Mouse (Mus musculus): ENCODE data around the gene Vmp1. TPM values are rescaled to one million over a fixed set of nuclear protein-coding genes. Genes with fewer than 3 reads are reported as not detected.

Gene Vmp1
- polyA plus RNA-seq, 1 experiment from 2014 or later, result 123 TPM

GRCm38 (mm10) chr11:86628448-86628847, 55.2 kb downstream of the Vmp1 start:
- no peak overlapping the region for H3K4me2 ChIP-seq (ENCODE audit: low read length)
- H3K27ac ChIP-seq (ENCODE audit: low read depth, low read length), result no peak overlapping the region
- H3K27me3 ChIP-seq (replicated peaks; ENCODE audit: control insufficient read depth, insufficient read depth, low read length), result no peaks in the 10 kb centered on the region
- H3K4me3 ChIP-seq (ENCODE audit: low read length), result no peak overlapping the region
- no peaks in the 10 kb centered on the region for H3K9me3 ChIP-seq (ENCODE audit: control insufficient read depth, low read length)
- no peak for ATAC-seq
- whole genome bisulfite sequencing, result 76% methylated on average over 2 of the region's 2 CpGs
- H3K36me3 ChIP-seq (ENCODE audit: control insufficient read depth, insufficient read depth, low read length), result no peaks in the 10 kb centered on the region
- H3K9ac ChIP-seq (ENCODE audit: low read depth, low read length), result no peak overlapping the region
- H3K4me1 ChIP-seq (ENCODE audit: control insufficient read depth, insufficient read depth, low read depth, low read length), result no peaks in the 10 kb centered on the region

- Histone ChIP-seq H3K36me3 (ENCODE audit: control insufficient read depth, insufficient read depth, low read length) (no peaks in the 10 kb centered on the region), H3K9me3 (ENCODE audit: control insufficient read depth, low read length) (no peaks in the 10 kb centered on the region), H3K4me2 (ENCODE audit: low read length) (no peak overlapping the region), H3K27ac (ENCODE audit: low read depth, low read length) (no peak overlapping the region), H3K4me3 (ENCODE audit: low read length) (no peak overlapping the region), H3K27me3 (replicated peaks; ENCODE audit: control insufficient read depth, insufficient read depth, low read length) (no peaks in the 10 kb centered on the region), H3K4me1 (ENCODE audit: control insufficient read depth, insufficient read depth, low read depth, low read length) (no peaks in the 10 kb centered on the region), H3K9ac (ENCODE audit: low read depth, low read length) (no peak overlapping the region)
- no peak for ATAC-seq
These were observed 56.0 kb downstream of the Vmp1 start for GRCm38 (mm10) chr11:86627649-86628048.

GRCm38 (mm10) chr11:86626714-86627113, 56.9 kb downstream of the Vmp1 start:
- no peak overlapping the region for H3K9ac ChIP-seq (ENCODE audit: low read depth, low read length)
- no peak for ATAC-seq
- no peaks in the 10 kb centered on the region for H3K36me3 ChIP-seq (ENCODE audit: control insufficient read depth, insufficient read depth, low read length)
- no peaks in the 10 kb centered on the region for H3K4me1 ChIP-seq (ENCODE audit: control insufficient read depth, insufficient read depth, low read depth, low read length)
- no peaks in the 10 kb centered on the region for H3K27me3 ChIP-seq (replicated peaks; ENCODE audit: control insufficient read depth, insufficient read depth, low read length)
- no peak overlapping the region for H3K27ac ChIP-seq (ENCODE audit: low read depth, low read length)
- no peaks in the 10 kb centered on the region for H3K9me3 ChIP-seq (ENCODE audit: control insufficient read depth, low read length)
- 93% methylated on average over 4 of the region's 4 CpGs for WGBS
- H3K4me2 ChIP-seq (ENCODE audit: low read length), result no peak overlapping the region
- H3K4me3 ChIP-seq (ENCODE audit: low read length), result no peak overlapping the region

GRCm38 (mm10) chr11:86624237-86624941, 59.2 kb downstream of the Vmp1 start:
- H3K27me3 ChIP-seq (replicated peaks; ENCODE audit: control insufficient read depth, insufficient read depth, low read length), result no peaks in the 10 kb centered on the region
- no peaks in the 10 kb centered on the region for H3K4me1 ChIP-seq (ENCODE audit: control insufficient read depth, insufficient read depth, low read depth, low read length)
- H3K9ac ChIP-seq (ENCODE audit: low read depth, low read length), result no peak overlapping the region
- no peak for ATAC-seq
- no peak overlapping the region for H3K27ac ChIP-seq (ENCODE audit: low read depth, low read length)
- no peak overlapping the region for H3K4me2 ChIP-seq (ENCODE audit: low read length)
- 80% methylated on average over 5 of the region's 5 CpGs for WGBS
- no peaks in the 10 kb centered on the region for H3K9me3 ChIP-seq (ENCODE audit: control insufficient read depth, low read length)
- H3K36me3 ChIP-seq (ENCODE audit: control insufficient read depth, insufficient read depth, low read length), result no peaks in the 10 kb centered on the region
- no peak overlapping the region for H3K4me3 ChIP-seq (ENCODE audit: low read length)

- H3K9ac ChIP-seq (ENCODE audit: low read depth, low read length), result no peak overlapping the region
- H3K9me3 ChIP-seq (ENCODE audit: control insufficient read depth, low read length), result no peaks in the 10 kb centered on the region
- no peaks in the 10 kb centered on the region for H3K4me1 ChIP-seq (ENCODE audit: control insufficient read depth, insufficient read depth, low read depth, low read length)
- no peak overlapping the region for H3K27ac ChIP-seq (ENCODE audit: low read depth, low read length)
- no peaks in the 10 kb centered on the region for H3K36me3 ChIP-seq (ENCODE audit: control insufficient read depth, insufficient read depth, low read length)
- 100% methylated on average over 1 of the region's 1 CpGs for WGBS
- no peak for ATAC-seq
- H3K4me2 ChIP-seq (ENCODE audit: low read length), result no peak overlapping the region
- H3K27me3 ChIP-seq (replicated peaks; ENCODE audit: control insufficient read depth, insufficient read depth, low read length), result no peaks in the 10 kb centered on the region
- no peak overlapping the region for H3K4me3 ChIP-seq (ENCODE audit: low read length)
These were observed 60.1 kb downstream of the Vmp1 start for GRCm38 (mm10) chr11:86623402-86624010.

GRCm38 (mm10) chr11:86622191-86622912, 61.3 kb downstream of the Vmp1 start:
- H3K4me1 ChIP-seq (ENCODE audit: control insufficient read depth, insufficient read depth, low read depth, low read length), result no peaks in the 10 kb centered on the region
- no peak overlapping the region for H3K9ac ChIP-seq (ENCODE audit: low read depth, low read length)
- no peaks in the 10 kb centered on the region for H3K36me3 ChIP-seq (ENCODE audit: control insufficient read depth, insufficient read depth, low read length)
- H3K9me3 ChIP-seq (ENCODE audit: control insufficient read depth, low read length), result no peaks in the 10 kb centered on the region
- H3K27me3 ChIP-seq (replicated peaks; ENCODE audit: control insufficient read depth, insufficient read depth, low read length), result no peaks in the 10 kb centered on the region
- no peak overlapping the region for H3K4me2 ChIP-seq (ENCODE audit: low read length)
- H3K4me3 ChIP-seq (ENCODE audit: low read length), result no peak overlapping the region
- WGBS, result 73% methylated on average over 1 of the region's 1 CpGs
- ATAC-seq, result no peak
- no peak overlapping the region for H3K27ac ChIP-seq (ENCODE audit: low read depth, low read length)

GRCm38 (mm10) chr11:86621139-86621538, 62.5 kb downstream of the Vmp1 start:
- H3K9me3 ChIP-seq (ENCODE audit: control insufficient read depth, low read length), result no peaks in the 10 kb centered on the region
- no peak overlapping the region for H3K4me2 ChIP-seq (ENCODE audit: low read length)
- H3K27me3 ChIP-seq (replicated peaks; ENCODE audit: control insufficient read depth, insufficient read depth, low read length), result no peaks in the 10 kb centered on the region
- H3K4me3 ChIP-seq (ENCODE audit: low read length), result no peak overlapping the region
- no peak overlapping the region for H3K9ac ChIP-seq (ENCODE audit: low read depth, low read length)
- 95% methylated on average over 13 of the region's 13 CpGs for WGBS
- ATAC-seq, result no peak
- no peaks in the 10 kb centered on the region for H3K36me3 ChIP-seq (ENCODE audit: control insufficient read depth, insufficient read depth, low read length)
- H3K4me1 ChIP-seq (ENCODE audit: control insufficient read depth, insufficient read depth, low read depth, low read length), result no peaks in the 10 kb centered on the region
- H3K27ac ChIP-seq (ENCODE audit: low read depth, low read length), result no peak overlapping the region

GRCm38 (mm10) chr11:86618548-86619335, 64.9 kb downstream of the Vmp1 start:
- no peak for ATAC-seq
- WGBS, result 85% methylated on average over 2 of the region's 2 CpGs
- H3K4me1 ChIP-seq (ENCODE audit: control insufficient read depth, insufficient read depth, low read depth, low read length), result no peaks in the 10 kb centered on the region

GRCm38 (mm10) chr11:86614607-86615006, 69.0 kb downstream of the Vmp1 start:
- no peaks in the 10 kb centered on the region for H3K27me3 ChIP-seq (replicated peaks; ENCODE audit: control insufficient read depth, insufficient read depth, low read length)
- no peaks in the 10 kb centered on the region for H3K9me3 ChIP-seq (ENCODE audit: control insufficient read depth, low read length)
- WGBS, result 87% methylated on average over 5 of the region's 5 CpGs
- no peak overlapping the region for H3K27ac ChIP-seq (ENCODE audit: low read depth, low read length)
- H3K4me1 ChIP-seq (ENCODE audit: control insufficient read depth, insufficient read depth, low read depth, low read length), result no peaks in the 10 kb centered on the region
- ATAC-seq, result no peak
- no peak overlapping the region for H3K4me3 ChIP-seq (ENCODE audit: low read length)
- H3K9ac ChIP-seq (ENCODE audit: low read depth, low read length), result no peak overlapping the region
- H3K36me3 ChIP-seq (ENCODE audit: control insufficient read depth, insufficient read depth, low read length), result no peaks in the 10 kb centered on the region
- H3K4me2 ChIP-seq (ENCODE audit: low read length), result no peak overlapping the region

More at GRCm38 (mm10) chr11:86618548-86619335, 64.9 kb downstream of the Vmp1 start:
- Histone ChIP-seq H3K9ac (ENCODE audit: low read depth, low read length) (no peak overlapping the region), H3K4me2 (ENCODE audit: low read length) (no peak overlapping the region), H3K36me3 (ENCODE audit: control insufficient read depth, insufficient read depth, low read length) (no peaks in the 10 kb centered on the region), H3K4me3 (ENCODE audit: low read length) (no peak overlapping the region), H3K27me3 (replicated peaks; ENCODE audit: control insufficient read depth, insufficient read depth, low read length) (no peaks in the 10 kb centered on the region), H3K9me3 (ENCODE audit: control insufficient read depth, low read length) (no peaks in the 10 kb centered on the region), H3K27ac (ENCODE audit: low read depth, low read length) (no peak overlapping the region)
